Mouse (Mus musculus) small intestine, adult 2 months (tissue): Measurements from ENCODE around the gene Dpf2.

Experiments used
- CTCF ChIP-seq: fragments of 200-500 bp; IDR thresholded peaks from 2 replicates; pipeline ENCODE4 v1.5.1; 2012; ENCODE audit warnings: low read depth, mild to moderate bottlenecking, control low read depth, inconsistent platforms, low read length, moderate library complexity, mixed read lengths; ENCODE audit not compliant: insufficient replicate concordance, insufficient read length; ENCODE audit errors: extremely low read depth
- POLR2A ChIP-seq: fragments of 200-500 bp; IDR thresholded peaks from 2 replicates; pipeline ENCODE4 v1.6.1; 2012; ENCODE audit warnings: low read depth, mild to moderate bottlenecking, control low read depth, inconsistent platforms, low read length, moderate library complexity

- 0 out of 2 replicates have a peak, but pooled peaks have one; percentile 9 for TF ChIP-seq CTCF
- TF ChIP-seq POLR2A: no peak
These were observed 43.9 kb upstream of the Dpf2 start for GRCm38 (mm10) chr19:5956685-5957084.
